9 mouse cellular contexts compared by ENCODE assay signal in genomic region chr12:100299322-100299726, GRCm38 (mm10).
DNase-seq lines count a peak whose midpoint lies in the region; ATAC-seq and TF ChIP-seq lines count a peak whose summit lies in the region.
"Had no signal": no experiment of that assay in that cellular context is flagged by ENCODE, and none has a peak within 500 bp of the region (broad histone marks: within the 10 kb centered on the region; RNA-seq: fewer than 3 reads in every experiment).

No protein-coding gene starts in this region.

- no peak for DNase-seq in left cerebral cortex, adult 2 months (ENCODE audit: extremely low spot score in 1 of 2, low spot score in 2 of 2)
- no peak for DNase-seq in left cerebral cortex, postnatal 14 days (ENCODE audit: low spot score in 2 of 2)
- DNase-seq in hindbrain, postnatal 0 days (ENCODE audit: low spot score), result no peak
- no peak for DNase-seq in limb, embryonic 10.5 days (ENCODE audit: low spot score)
- no peak for DNase-seq in layer of hippocampus, adult 2 months (ENCODE audit: low spot score in 2 of 2)
- no peak for DNase-seq in gastrocnemius, postnatal 10 days
- DNase-seq: thymus, postnatal 36 days had no signal

- peak; percentile 22; the same call in 1 of the 2 replicates for ATAC-seq in common myeloid progenitor, adult 5-6 weeks (replicated peaks; ENCODE audit: low read depth, poor library complexity, severe bottlenecking)
- ATAC-seq in hindbrain, postnatal 0 days, result peak; percentile 13; the same call in 1 of the 2 replicates
- no peak for ATAC-seq in erythroblast, adult 5-6 weeks (replicated peaks; ENCODE audit: low FRiP score, poor library complexity, severe bottlenecking)

- H3K36me3 ChIP-seq in hindbrain, postnatal 0 days (ENCODE audit: insufficient read depth, low read length), result 0 out of 2 replicates have a peak, but pooled peaks cover 12% of the 10 kb centered on the region
- peaks cover 18% of the 10 kb centered on the region for H3K36me3 ChIP-seq in limb, embryonic 10.5 days

- no peaks in the 10 kb centered on the region for H3K9me3 ChIP-seq in hindbrain, postnatal 0 days (ENCODE audit: low read length)
- no peaks in the 10 kb centered on the region for H3K9me3 ChIP-seq in limb, embryonic 10.5 days (replicated peaks)

- peak overlapping the region; percentile 55 for H3K27ac ChIP-seq in left cerebral cortex, adult 2 months
- H3K27ac ChIP-seq in hindbrain, postnatal 0 days, result no peak overlapping the region
- H3K27ac ChIP-seq in limb, embryonic 10.5 days, result 0 out of 2 replicates have a peak overlapping the region, but pooled peaks have one; percentile 28
- H3K27ac ChIP-seq in layer of hippocampus, adult 2 months, result no peak overlapping the region

- H3K9ac ChIP-seq in hindbrain, postnatal 0 days (replicated peaks; ENCODE audit: low read length), result no peak overlapping the region

- no peak for TF ChIP-seq CTCF in left cerebral cortex, adult 2 months (IDR thresholded peaks at IDR 0.05)
- TF ChIP-seq CTCF in hindbrain, postnatal 0 days (IDR thresholded peaks at IDR 0.05; ENCODE audit: low read depth), result no peak
- no peak for TF ChIP-seq CTCF in layer of hippocampus, adult 2 months (conservative IDR thresholded peaks at IDR 0.05)

- WGBS in hindbrain, postnatal 0 days, result 61% methylated on average over 8 of the region's 8 CpGs
- WGBS in limb, embryonic 10.5 days, result 73% methylated on average over 8 of the region's 8 CpGs

- no peaks in the 10 kb centered on the region for H3K4me1 ChIP-seq in hindbrain, postnatal 0 days (ENCODE audit: insufficient read depth, low read length)
- H3K4me1 ChIP-seq in limb, embryonic 10.5 days, result 0 out of 2 replicates have a peak, but pooled peaks cover 3% of the 10 kb centered on the region

- intact Hi-C loops in left cerebral cortex, adult 2 months (cut with DNase I), result no loop called here
- intact Hi-C loops in left cerebral cortex, postnatal 14 days (cut with DNase I), result no loop called here

- no peak overlapping the region for H3K4me2 ChIP-seq in hindbrain, postnatal 0 days (ENCODE audit: low read depth, low read length)

- H3K27me3 ChIP-seq in hindbrain, postnatal 0 days (ENCODE audit: insufficient read depth, low read length), result no peaks in the 10 kb centered on the region
- H3K27me3 ChIP-seq in limb, embryonic 10.5 days (ENCODE audit: low read depth, poor library complexity, severe bottlenecking), result no peaks in the 10 kb centered on the region

- no peak overlapping the region for H3K4me3 ChIP-seq in left cerebral cortex, adult 2 months
- no peak overlapping the region for H3K4me3 ChIP-seq in hindbrain, postnatal 0 days (ENCODE audit: low read length)
- no peak overlapping the region for H3K4me3 ChIP-seq in limb, embryonic 10.5 days
- H3K4me3 ChIP-seq in layer of hippocampus, adult 2 months, result no peak overlapping the region

Comparison
In these comparisons a context has a peak if more than half of its experiments do, and no peak if none do; other contexts are left out.
1. H3K27ac ChIP-seq: peak in left cerebral cortex, adult 2 months (single experiment) and limb, embryonic 10.5 days (single experiment); none in hindbrain, postnatal 0 days (single experiment) and layer of hippocampus, adult 2 months (single experiment).